Mouse (Mus musculus) embryo, embryonic 9.5 days (tissue): ENCODE measurements at regions not wholly inside any gene's neighbourhood (a gene's known extent, or its start where the extent isn't known, plus 50 kb on each side); places are given as distances from the start of the nearest gene placed in this dataset.
"Not testable (repeated sequence)": the region's sequence is repeated elsewhere in the genome, so short reads cannot be mapped to it uniquely, and the experiment has no call there.

Experiments used
- DNase-seq: peaks from one replicate; pipeline ENCODE4 v3.0.0-alpha.2; 2017; ENCODE audit errors: extremely low spot score

DNA sequence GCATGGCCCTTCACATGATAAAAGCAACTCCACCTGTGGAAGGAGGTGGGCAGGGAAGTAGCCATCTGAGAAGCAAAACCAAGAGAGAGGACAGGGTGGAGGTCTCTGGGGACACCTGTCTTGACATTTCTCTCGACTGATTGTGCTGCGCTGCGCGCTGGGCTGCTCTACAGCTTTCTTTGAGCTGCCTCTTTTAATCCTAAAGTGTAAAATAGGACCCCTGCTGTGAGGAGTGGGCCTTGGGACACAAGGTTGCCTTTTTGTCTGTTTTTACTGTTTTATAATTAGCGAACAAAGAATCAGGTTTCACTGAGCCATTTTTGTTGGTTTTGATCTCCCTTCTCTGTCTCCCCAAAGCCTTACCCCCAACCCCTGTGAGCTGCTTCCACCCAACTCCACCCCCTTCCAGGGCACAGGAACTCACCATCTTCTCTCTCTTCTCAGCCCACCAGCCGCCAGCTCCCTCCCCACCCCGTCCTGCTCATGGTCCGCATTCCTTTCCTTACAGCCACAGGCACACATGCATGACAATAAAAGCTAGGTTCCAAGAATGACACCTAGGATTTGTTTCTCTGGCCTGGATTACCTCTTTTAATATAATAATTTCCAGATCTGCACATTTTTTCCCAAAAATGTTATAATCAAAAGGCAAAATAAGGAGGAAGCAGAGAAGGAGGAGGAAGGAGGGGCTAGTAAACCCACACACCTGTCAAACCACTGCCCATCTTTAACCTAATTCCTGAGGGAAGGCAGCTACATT is 57.3 kb downstream of the Cbln4 start:
- DNase-seq, result no peak

DNA sequence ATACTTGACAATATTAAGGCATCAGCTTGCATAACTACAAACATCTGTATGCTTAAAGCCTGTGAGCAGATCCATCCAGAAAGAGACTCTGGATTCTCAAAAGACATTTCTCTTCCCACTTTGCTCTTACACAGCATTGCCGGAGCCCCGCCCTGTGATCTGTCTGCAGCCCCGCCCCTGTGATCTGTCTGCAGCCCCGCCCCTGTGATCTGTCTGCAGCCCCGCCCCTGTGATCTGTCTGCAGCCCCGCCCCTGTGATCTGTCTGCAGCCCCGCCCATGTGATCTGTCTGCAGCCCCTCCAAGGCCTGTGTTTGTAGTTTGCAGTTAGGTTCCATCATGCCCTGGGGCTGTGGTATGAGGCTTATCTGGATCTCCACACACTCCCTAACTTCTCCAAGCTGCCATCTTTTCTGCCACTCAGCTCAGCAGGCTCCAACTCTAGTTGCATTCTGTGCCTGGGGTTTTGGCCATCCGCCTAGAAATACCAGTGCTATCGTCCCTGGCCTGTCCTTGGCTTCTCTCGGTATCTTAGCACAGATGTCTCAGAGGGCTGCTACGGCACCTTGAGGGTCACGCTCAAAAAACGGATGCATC is 73.9 kb downstream of the Cbln4 start:
- DNase-seq, result no peak

DNA sequence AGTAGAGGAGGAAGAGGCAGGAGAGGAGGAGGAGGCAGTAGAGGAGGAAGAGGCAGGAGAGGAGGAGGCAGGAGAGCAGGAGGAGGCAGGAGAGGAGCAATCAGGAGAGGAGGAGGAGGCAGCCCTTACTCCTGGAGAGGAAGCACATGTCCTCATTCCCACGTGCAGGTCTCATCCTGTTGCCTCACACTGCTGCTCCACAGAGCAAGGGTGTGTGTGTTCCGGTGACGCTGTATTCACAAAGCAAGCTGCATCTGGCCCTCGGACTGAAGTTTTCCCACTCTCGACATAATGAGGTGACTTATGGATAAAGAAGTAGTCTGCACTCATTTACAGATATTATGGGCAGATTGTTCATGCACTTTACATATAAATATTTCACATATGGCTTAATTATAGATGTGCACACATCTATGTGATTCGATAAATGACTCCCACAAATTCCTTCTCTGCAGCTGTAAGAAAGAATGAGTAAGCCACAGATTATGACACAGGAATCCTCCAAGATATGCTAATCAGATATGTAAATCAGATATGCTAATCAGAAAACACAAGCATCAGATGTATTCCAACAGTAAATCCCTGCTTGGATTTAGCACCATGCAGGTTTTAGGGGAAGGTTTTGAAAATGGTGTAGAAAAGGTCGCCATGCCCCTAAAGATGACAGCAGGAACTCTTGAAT is 96.6 kb downstream of the Cbln4 start:
- no peak for DNase-seq

DNA sequence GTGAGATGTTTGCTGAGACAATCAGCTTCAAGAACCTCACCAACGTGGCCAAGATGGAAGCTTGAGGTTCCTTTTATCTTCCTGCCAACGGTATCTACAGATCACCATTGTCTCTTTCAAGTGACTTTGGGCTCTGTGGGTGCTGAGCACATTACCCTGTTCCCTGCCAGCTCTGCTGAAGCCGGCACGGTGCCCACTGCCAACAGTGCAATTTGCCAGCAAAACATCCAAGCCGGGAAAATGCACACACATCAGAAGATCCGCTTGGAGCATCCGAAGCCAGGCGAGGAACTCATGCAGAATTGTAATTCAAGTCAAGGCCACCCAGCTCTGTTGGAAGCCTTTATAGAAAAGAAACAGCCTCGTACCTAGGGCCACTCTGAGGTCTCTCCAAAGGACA is 100.6 kb downstream of the Cbln4 start:
- no peak for DNase-seq

DNA sequence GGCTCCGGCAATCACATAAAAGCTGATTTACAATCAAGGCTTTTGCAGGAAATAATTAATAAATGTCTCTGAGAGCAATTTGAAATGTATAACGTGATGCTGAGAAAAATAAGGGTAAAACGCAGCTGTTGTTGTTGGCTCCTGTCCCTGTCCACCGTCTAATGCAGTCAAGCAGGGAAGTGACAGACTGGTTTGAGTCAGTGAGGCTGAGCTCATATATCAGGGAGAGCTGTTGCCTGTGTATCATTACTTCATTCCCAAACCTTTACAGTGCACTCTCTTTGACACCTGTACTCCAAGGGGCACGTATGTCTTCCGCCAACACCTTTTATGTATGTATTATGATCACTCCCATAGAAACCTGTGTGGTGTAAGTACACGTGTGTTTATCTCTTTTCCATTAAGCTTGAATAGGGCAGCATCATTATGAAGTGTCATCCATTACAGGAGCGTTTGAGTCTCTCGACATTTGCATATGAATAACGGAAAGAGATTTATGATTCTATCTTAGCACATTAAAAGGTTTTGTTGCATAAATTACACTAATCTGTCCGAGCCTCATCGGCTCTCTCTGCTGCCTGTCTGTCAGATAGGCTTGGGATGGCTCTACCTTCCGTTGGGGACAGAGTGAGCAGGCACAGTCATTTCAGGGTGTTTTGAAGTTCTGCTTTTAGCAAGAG is 107.5 kb downstream of the Cbln4 start:
- DNase-seq, result no peak

DNA sequence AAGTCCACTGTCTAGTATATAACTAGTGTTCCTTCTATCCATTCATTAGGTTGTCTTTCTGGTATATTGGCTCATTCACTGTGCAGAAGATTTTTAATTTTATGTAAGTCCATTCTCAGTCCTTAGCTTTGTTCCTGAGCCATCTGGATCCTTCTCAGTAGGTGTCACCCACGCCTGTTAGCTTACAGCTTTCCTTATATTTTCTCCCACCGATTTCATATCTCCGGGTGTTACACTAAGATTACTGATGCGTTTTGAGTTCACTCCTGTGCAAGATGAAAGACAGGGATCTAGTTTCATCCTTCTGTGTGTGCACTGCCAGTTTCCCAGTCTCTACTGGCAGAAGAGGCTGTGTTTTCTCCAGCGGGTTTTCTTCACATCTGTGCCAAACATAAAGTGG is 122.3 kb downstream of the Cbln4 start:
- no peak for DNase-seq

DNA sequence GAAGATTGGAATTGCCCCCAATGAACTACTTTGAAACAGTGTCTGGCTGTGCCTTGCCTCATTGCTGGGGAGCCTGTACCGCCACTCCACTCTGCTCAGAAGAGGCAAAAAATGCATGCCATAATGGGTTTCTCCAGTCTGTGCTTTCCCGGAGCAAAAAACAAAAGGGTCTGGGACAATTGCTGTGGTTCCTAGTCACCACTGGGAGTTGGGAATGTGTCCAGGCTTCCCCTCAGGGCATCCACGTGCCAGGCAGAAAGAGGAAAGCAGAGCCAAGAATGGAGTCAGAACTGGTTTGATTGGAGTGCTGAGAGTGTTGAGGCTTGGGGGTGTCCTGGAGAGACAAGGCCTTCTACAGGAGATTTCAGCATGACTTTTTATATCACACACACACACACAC is 156.0 kb downstream of the Cbln4 start:
- DNase-seq, result no peak

DNA sequence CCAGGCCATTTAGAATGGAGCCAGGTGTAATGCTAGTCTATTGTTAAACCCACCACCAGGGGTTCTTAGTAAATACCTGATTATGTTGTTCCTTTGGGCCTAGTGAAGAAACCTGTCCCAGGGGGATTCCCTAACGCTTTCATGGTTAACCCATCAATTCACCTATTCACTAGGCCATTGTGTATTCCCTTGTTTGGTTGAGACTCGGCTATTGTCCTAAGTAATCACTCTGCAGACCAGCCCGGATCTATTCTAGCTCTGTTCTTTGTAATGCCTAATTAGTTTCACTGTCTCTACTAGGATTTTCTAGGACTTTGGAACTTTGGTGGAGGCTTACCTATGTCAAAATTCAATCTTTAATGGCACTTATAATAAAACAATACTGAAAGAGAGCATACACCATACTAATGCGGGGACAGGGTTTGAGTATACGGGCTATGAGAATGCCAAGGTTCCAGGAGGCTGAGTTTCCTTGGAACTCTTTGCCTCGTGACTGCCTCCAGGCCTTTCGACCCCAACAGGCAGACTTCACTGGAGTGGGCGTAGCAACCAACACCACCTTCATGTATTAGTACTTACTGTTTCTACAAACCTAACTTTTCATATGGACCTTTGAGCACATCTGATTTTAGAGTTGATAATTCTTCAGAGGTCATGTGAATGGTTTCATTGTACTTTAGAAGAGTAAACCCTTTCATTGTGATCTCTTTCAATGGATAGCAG is 163.9 kb downstream of the Cbln4 start:
- DNase-seq, result not testable (repeated sequence)

DNA sequence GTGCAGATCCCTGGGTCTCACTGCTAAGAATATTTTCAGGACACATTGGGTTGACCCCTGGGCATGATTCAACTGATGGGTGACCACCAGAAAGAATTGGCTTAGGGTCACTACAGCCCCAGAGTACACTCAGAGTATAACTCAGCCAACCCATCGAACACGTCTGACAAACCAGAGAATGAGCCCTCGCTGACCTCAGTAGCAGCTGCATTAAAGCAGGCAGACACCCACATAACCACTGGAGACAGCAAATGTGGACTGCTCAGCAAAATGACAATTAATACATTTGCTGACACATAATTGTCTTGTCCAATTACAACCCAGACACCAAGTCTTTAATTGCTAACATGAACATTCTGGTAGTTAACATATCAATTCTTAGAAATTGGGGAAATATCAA is 175.7 kb downstream of the Cbln4 start:
- no peak for DNase-seq

DNA sequence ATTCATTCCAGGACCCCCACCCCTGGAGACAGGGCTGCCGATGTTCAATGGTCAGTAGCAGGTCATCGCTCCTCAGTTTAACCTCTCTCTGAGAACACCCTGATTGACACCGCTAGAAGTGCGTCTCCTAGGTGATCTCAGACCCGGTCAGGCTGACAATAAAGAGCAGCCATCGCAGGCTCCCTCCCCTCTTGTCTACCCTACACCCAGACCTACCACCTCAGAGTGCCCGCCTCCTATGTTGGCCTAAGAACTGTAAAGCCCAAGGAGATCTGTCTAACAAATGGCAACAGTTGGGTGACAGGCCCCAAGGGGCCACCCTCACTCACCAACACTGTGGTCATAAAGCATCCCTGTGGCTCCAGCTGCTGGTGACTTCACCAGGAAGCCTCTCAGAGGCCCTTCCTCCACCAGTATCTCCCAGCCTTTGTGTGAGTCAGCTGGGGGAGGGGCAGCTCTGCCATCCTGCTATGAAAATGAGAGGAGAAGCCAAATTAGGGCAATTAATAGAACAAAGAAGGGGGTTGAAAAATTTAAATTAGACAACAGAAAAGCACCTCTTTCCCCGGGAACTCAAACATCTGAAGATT is 178.8 kb downstream of the Cbln4 start:
- no peak for DNase-seq

DNA sequence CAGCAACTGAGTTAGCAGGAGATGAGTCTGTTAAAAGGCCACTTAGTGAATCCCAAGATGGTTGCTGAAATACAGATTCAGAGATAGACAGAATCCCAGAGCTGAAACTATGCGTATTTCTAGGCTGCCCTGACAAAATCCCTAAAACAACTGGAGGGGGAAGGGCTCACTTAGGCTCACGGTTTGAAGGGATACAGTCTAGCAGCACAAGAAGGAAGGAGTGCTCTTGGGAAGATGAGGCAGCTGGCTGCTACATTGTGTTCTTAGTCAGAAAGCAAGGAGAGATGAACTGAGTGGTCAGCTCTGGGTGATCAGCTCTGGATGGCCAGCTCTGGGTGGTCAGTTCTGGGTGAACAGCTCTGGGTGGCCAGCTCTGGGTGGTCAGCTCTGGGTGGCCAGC is 180.6 kb downstream of the Cbln4 start:
- DNase-seq, result no peak

DNA sequence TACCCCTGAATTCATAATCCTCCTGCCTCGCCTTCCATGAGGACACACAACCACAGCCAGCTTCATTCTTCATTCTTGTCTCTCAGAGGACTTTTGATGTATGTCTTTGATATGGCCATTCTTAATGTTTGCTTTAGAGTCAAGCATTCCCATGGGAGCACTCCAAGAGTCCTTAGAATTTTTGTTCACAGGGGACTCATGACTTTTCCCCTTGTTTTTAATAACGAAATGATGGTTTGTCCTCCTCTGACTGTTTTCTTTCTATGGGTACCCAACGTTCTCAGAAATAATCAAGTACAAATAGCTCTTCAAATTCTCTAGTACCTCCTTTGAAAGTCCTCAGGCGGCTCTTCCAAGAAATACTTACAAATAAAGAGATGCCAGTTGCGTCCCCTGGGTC is 184.4 kb downstream of the Cbln4 start:
- no peak for DNase-seq

DNA sequence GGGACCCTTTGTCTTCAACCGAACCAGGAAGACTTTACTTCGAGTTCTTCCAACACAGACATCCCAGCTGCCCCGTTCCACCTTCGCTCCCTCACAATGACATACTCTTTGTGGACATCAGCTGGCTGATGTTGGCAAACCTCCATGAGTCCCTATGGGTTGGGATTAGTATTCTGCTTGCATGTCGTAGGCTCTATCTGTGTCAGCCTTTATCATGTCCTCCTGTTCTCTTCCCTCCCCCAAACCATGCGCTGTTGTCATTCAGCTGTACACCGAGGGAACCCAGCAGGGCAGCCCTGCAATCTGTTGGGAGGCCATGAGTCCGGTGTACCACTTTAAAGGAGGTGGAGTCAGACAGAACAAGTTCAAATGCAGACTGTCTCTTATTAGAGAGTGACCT is 186.8 kb downstream of the Cbln4 start:
- no peak for DNase-seq

DNA sequence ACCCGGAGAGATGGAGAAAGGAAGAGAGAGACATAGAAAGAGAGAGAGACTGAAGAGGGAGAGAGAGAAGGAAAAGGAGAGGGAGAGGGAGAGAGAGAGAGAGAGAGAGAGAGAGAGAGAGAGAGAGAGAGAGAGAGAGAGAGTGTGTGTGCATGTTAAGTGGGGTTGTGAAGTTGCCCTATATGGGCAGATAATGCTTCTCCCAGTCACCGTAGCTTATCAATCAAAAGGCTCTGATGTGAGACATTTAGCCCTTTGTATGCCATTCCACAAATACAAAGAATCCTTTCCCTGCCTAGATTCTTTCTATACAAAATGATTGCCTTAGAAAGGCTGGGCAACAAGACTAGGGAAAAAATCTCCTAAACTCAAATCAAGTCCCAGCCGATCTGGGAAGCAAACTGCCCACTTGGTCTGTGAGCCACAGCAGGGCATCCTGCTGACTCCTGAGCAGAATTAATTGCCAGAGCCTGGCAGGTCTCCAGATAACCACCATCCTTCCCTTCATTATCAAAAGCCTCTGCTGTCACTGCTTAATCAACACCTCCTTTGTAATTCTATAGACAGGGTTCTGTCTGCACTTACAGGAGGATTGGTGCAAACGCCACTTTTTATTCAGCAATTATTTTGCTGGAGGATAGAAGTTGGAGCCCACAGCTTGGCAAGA is 196.3 kb downstream of the Cbln4 start:
- peak; percentile 5 for DNase-seq

DNA sequence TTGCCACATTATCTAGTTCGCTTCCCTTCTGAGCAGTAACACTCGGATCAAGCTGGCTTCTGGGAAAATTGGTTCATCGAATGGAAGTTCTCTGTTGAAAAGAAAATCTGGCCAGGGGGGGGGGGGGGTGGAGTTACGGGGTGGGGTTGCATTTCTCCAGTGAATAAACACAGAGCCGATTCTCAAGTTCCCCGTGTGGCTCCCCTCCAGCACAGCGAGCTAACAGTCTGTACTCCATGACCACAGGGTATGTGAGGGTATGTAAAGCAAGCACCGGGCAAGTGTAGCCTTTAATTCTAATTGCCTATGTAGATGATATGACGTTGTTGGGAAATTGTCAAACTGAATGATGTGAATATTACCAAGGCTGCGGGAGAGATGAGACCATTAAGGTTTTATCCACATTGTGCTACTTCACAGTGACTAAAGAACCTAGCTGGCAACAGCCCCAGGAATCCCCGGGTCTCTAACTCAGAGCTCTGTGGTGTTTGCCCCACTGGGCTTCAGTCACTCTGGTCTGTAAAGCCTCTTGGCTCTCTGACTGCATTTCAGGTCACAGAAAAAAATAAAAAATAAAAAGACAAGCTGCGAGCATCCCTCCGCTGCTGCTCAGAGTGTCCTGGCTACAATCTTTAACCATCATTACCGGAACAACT is 203.1 kb downstream of the Cbln4 start:
- no peak for DNase-seq

DNA sequence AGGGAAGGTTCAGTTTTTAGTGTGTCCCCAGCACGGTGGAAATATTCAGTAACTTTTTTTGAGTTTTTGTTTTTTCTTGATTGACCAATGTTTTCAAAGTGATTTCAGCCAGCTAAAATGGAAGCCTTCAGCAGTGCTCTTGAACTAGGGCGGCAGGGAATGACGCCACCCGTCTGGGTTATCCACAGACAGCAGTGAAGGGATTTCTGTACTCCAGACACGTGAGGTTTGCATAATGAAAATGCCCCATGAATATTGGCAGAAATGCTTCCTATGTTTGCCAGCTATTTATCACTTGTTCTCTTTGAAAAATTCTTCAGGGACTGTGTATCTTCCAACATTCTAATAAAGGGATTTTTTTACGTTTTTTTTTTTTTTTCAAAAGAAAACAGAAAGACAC is 221.1 kb downstream of the Cbln4 start:
- DNase-seq, result no peak

DNA sequence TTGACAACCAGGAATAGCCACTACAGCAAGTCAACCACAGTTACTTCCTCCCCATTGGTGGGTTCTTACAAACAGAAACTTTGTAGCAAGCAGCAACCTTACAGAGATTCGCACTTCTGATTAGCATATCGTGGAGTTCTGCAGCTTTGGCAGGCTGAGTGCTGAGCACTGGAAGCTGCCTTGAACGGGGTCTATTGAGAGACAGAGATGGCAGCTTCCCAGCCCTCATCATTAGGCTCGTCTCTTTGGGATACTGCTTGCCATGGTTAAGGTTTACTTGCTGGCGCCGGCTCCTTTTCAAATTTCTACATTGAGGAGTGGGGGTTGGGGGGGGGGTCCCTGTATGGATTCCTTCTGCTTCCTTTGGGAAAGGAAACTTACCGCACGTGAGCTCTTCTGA is 224.8 kb downstream of the Cbln4 start:
- DNase-seq, result no peak

DNA sequence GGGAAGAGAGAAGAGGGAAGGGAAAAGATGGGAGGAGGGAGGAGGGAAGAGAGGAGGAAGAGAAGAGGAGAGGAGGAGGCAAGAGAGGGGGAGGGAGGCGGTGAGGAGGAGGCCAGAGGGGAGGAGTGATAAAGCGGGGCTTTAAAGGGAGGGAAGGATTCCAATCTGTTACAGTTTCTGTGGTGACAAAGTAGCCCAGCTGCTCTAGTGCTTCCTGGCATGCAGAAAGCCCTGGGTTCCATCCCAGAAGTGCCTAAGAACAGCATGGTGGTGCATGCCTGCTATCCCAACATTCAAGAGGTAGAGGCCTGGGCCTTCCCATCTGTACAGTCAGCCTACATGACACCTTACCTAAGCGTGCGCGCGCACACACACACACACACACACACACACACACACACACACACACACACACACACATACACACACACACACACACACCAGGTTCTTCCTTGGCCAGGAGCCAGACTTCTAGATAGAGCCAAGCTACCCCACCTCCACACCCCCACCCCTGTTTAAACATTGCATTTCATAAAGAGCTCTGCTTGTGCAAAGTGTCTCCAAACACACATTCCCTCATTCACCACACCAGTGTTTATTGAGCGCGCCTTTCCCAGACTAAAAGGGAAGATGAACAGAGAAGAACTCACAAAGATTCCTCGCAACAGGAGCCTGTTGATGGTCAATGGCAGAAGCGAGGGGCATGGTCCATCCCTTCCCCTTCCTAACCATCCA is 226.4 kb downstream of the Cbln4 start:
- DNase-seq, result no peak

DNA sequence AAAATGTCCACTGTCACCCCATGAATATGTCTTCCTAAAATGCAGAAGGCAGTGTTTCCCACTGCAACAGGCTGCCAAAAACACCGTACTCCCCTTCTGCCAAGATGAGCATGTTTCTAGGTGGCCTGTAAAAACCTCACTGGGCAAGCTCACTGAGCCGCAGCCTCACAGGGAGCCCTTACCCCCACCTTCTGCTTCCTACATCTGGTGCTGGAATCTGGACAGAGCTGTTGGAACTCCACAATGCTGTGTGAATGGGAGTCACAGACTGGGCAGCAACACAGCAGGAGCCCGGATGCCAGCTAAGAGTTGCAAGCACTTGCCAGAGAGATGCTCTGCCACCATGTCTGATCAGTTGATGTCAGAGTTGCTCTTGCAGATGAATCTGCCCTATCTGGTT is 230.6 kb downstream of the Cbln4 start:
- DNase-seq, result no peak

DNA sequence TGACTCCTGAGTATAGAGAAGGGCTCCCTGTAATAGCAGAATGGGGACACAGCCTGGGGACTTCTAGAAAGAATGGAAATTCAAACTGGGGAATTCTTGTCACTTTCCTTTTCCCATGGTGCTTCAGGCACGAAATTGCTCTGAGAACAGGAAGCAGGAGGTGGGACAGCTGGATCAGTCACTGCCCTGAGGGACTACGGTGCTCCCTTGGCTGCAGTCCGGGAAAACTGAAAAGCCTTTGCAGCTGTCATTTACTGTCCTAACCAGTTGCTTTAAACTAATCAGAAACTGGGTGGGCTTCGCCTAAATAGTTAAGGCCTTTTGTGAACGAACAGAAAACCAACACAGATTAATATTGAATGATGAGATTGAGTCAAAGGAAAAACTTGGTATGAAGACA is 237.9 kb downstream of the Cbln4 start:
- no peak for DNase-seq
